Mouse (Mus musculus): ENCODE data around the gene Slc35f4. TPM values are rescaled to one million over a fixed set of nuclear protein-coding genes. Genes with fewer than 3 reads are reported as not detected.

Slc35f4 gene
- total and polyA plus RNA-seq, 3 experiments, result not detected

DNA sequence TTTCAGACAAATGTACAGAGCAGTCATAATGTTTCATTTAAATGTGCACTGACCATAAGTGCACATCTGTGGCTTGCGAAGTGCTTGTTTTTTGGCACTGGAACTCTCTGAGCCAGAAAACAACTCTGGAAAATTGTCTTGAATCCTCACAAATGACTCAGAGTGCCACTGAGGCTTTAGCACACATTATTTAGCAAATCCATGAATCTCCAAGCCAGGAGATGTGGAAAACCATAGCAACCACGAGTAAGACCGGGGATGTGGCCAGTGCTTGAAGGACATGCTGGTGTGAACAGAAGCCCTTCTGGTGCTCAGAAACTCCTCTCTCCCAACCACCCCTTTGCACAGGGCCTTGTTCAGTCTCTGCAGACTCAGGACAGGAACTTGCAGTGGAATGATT, 33.3 kb downstream of the Slc35f4 start:
- DNase-seq (ENCODE audit: low read depth, low spot score), result no peak
- H3K27me3 ChIP-seq (ENCODE audit: control insufficient read depth in 1 of 2, insufficient read depth in 2 of 2, low read length in 2 of 2), result no peaks in the 10 kb centered on the region
- H3K4me3 ChIP-seq (ENCODE audit: control insufficient read depth in 1 of 2, insufficient read depth in 1 of 2, low read depth in 2 of 2, low read length in 2 of 2), result no peak overlapping the region
- no peaks in the 10 kb centered on the region for H3K4me1 ChIP-seq (ENCODE audit: control insufficient read depth in 1 of 2, insufficient read depth in 2 of 2, low read length in 2 of 2)
- H3K9ac ChIP-seq (ENCODE audit: control insufficient read depth, low read depth, low read length, poor library complexity, severe bottlenecking), result no peak overlapping the region
- H3K36me3 ChIP-seq (ENCODE audit: control insufficient read depth in 1 of 2, insufficient read depth in 2 of 2, low read length in 2 of 2), result no peaks in the 10 kb centered on the region
- H3K9me3 ChIP-seq (replicated peaks; ENCODE audit: insufficient read depth, low read length), result no peaks in the 10 kb centered on the region
- H3K79me2 ChIP-seq (ENCODE audit: control insufficient read depth, insufficient read depth, low read length, poor library complexity), result no peaks in the 10 kb centered on the region
- H3K27ac ChIP-seq (ENCODE audit: control insufficient read depth, low read depth, low read length), result no peak overlapping the region
- TF ChIP-seq SIN3A (IDR thresholded peaks at IDR 0.05; ENCODE audit: low read length) (no peak), NELFE (IDR thresholded peaks at IDR 0.05; ENCODE audit: low read depth, low read length) (no peak), POLR2AphosphoS5 (IDR thresholded peaks at IDR 0.05; ENCODE audit: borderline replicate concordance, low read depth, low read length) (no peak), RCOR1 (IDR thresholded peaks at IDR 0.05; ENCODE audit: low read depth, low read length) (no peak), POLR2AphosphoS2 (IDR thresholded peaks at IDR 0.05; ENCODE audit: low read length) (no peak), TAL1 (IDR thresholded peaks at IDR 0.05; ENCODE audit: low read length) (no peak), GABPA (IDR thresholded peaks at IDR 0.05; ENCODE audit: low read depth, low read length) (no peak), E2F4 (IDR thresholded peaks at IDR 0.05; ENCODE audit: borderline replicate concordance, low read depth, low read length) (no peak), MYB (IDR thresholded peaks at IDR 0.05; ENCODE audit: low read depth, low read length) (no peak), ZC3H11A (IDR thresholded peaks at IDR 0.05; ENCODE audit: low read depth, low read length) (no peak), RAD21 (IDR thresholded peaks at IDR 0.05; ENCODE audit: low read depth, low read length) (no peak), TCF12 (IDR thresholded peaks at IDR 0.05; ENCODE audit: low read depth, low read length) (no peak), POLR2A (IDR thresholded peaks at IDR 0.05; ENCODE audit: control insufficient read depth in 1 of 2, insufficient read depth in 1 of 2, low read depth in 1 of 2, low read length in 2 of 2, poor library complexity in 1 of 2) (no peak), JUND (IDR thresholded peaks at IDR 0.05; ENCODE audit: low read depth, low read length) (no peak), USF1 (IDR thresholded peaks at IDR 0.05; ENCODE audit: low read depth, low read length) (no peak), EP300 (IDR thresholded peaks at IDR 0.05; ENCODE audit: low read depth in 1 of 2, low read length in 2 of 2) (no peak), ZNF384 (IDR thresholded peaks at IDR 0.05; ENCODE audit: low read depth, low read length) (no peak), MAFK (IDR thresholded peaks at IDR 0.05; ENCODE audit: borderline replicate concordance, low read depth, low read length) (no peak)

DNA sequence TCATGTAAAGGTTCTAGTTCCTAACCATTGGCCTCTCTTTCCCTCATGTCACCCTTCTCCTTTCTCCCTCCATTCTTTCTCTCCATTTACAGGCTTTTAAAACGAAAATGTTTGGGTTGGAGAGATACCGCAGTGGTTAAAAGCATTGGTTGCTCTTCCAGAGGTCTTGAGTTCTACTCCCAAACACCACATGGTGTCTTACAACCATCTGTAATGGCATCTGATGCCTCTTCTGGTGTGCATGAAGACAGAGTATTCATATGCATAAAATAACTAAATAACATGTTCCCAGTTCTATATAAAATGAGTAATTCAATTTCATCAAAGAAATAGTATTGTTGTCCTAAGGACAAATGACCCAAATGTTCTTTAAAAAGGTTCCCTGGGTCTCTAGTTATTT, 49.2 kb downstream of the Slc35f4 start:
- H3K36me3 ChIP-seq (ENCODE audit: control insufficient read depth in 1 of 2, insufficient read depth in 2 of 2, low read length in 2 of 2), result no peaks in the 10 kb centered on the region
- DNase-seq (ENCODE audit: low read depth, low spot score), result no peak
- no peak overlapping the region for H3K27ac ChIP-seq (ENCODE audit: control insufficient read depth, low read depth, low read length)
- H3K4me3 ChIP-seq (ENCODE audit: control insufficient read depth in 1 of 2, insufficient read depth in 1 of 2, low read depth in 2 of 2, low read length in 2 of 2), result no peak overlapping the region
- H3K27me3 ChIP-seq (ENCODE audit: control insufficient read depth in 1 of 2, insufficient read depth in 2 of 2, low read length in 2 of 2), result no peaks in the 10 kb centered on the region
- no peaks in the 10 kb centered on the region for H3K4me1 ChIP-seq (ENCODE audit: control insufficient read depth in 1 of 2, insufficient read depth in 2 of 2, low read length in 2 of 2)
- H3K9ac ChIP-seq (ENCODE audit: control insufficient read depth, low read depth, low read length, poor library complexity, severe bottlenecking), result no peak overlapping the region
- H3K9me3 ChIP-seq (replicated peaks; ENCODE audit: insufficient read depth, low read length), result no peaks in the 10 kb centered on the region
- no peak for TF ChIP-seq NELFE (IDR thresholded peaks at IDR 0.05; ENCODE audit: low read depth, low read length)
- TF ChIP-seq KAT2A (conservative IDR thresholded peaks at IDR 0.05; ENCODE audit: low read depth, low read length), result no peak
- no peaks in the 10 kb centered on the region for H3K79me2 ChIP-seq (ENCODE audit: control insufficient read depth, insufficient read depth, low read length, poor library complexity)
